Mouse (Mus musculus) ES-E14 (cell line): ENCODE data around the gene E130308A19Rik.

Experiments
- HCFC1 ChIP-seq: IDR thresholded peaks from 2 replicates; pipeline ENCODE4 v1.6.1; 2012; ENCODE audit warnings: low read length, inconsistent platforms, borderline replicate concordance; ENCODE audit not compliant: insufficient read depth
- MAFK ChIP-seq: IDR thresholded peaks from 2 replicates; pipeline ENCODE4 v1.6.1; 2014; ENCODE audit warnings: mild to moderate bottlenecking, low read depth, low read length, inconsistent platforms; ENCODE audit not compliant: insufficient read depth
- ZC3H11A ChIP-seq: IDR thresholded peaks from 2 replicates; pipeline ENCODE4 v1.6.1; 2012; ENCODE audit warnings: low read depth, mild to moderate bottlenecking, inconsistent platforms, low read length, borderline replicate concordance
- ZNF384 ChIP-seq: IDR thresholded peaks from 2 replicates; pipeline ENCODE4 v1.6.1; 2012; ENCODE audit warnings: low read depth, low read length, inconsistent platforms

DNA sequence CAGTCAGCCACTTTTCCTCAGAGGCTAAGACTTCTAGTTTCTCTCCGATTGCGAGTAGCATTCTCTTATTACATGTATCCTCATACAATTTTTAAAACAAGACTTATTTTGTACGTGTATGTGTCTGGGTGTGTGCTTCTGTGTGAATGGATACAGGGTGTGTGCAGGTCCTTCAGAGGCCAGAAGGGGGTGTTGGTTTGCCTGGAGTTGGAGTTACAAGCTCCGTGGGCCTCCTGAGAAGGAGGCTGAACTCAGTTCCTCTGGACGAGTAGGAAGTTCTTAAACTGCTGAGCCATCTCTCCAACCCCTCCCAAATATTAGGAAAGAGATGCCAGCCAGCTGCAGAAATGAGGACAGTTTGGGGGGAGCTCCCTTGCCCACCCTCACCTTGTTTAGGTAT, 182.4 kb downstream of the E130308A19Rik start:
- TF ChIP-seq HCFC1 (no peak), ZC3H11A (no peak), ZNF384 (no peak), MAFK (no peak)
